12 mouse cellular contexts compared by ENCODE assay signal in genomic region chr2:76599214-76599613, GRCm38 (mm10). TPM values are rescaled to one million over a fixed set of nuclear protein-coding genes. Genes with fewer than 3 reads are reported as not detected.
DNase-seq lines count a peak whose midpoint lies in the region; TF ChIP-seq lines count a peak whose summit lies in the region.
"Had no signal": no experiment of that assay in that cellular context is flagged by ENCODE, and none has a peak within 500 bp of the region (broad histone marks: within the 10 kb centered on the region; RNA-seq: fewer than 3 reads in every experiment).

No protein-coding gene starts in this region.

- no peak for TF ChIP-seq POLR2A in kidney, adult 2 months (IDR thresholded peaks at IDR 0.05; ENCODE audit: low read depth, low read length)
- TF ChIP-seq POLR2A in cortical plate, adult 2 months (IDR thresholded peaks at IDR 0.05; ENCODE audit: extremely low read depth, insufficient read depth, low read length) = no peak

- H3K27ac ChIP-seq in kidney, adult 2 months (ENCODE audit: insufficient read depth, low read depth, low read length) = no peak overlapping the region
- no peak overlapping the region for H3K27ac ChIP-seq in cortical plate, adult 2 months (ENCODE audit: insufficient read depth, low read length)
- H3K27ac ChIP-seq: hindbrain, embryonic 15.5 days; lung, embryonic 15.5 days had no signal

- no peaks in the 10 kb centered on the region; the same call in 1 of the 2 replicates for H3K36me3 ChIP-seq in kidney, adult 2 months (ENCODE audit: control insufficient read depth, insufficient read depth, low read length)
- H3K36me3 ChIP-seq: lung, embryonic 15.5 days had no signal

- H3K4me3 ChIP-seq in kidney, adult 2 months (ENCODE audit: insufficient read depth, low read depth, low read length) = no peak overlapping the region
- H3K4me3 ChIP-seq in cortical plate, adult 2 months (ENCODE audit: insufficient read depth, low read length) = no peak overlapping the region
- H3K4me3 ChIP-seq: hindbrain, embryonic 15.5 days; lung, embryonic 15.5 days had no signal

- no peaks in the 10 kb centered on the region for H3K27me3 ChIP-seq in kidney, adult 2 months (replicated peaks; ENCODE audit: control insufficient read depth, insufficient read depth, low read length)
- H3K27me3 ChIP-seq: hindbrain, embryonic 15.5 days; lung, embryonic 15.5 days had no signal

- peak; percentile 39 for TF ChIP-seq CTCF in kidney, adult 2 months (conservative IDR thresholded peaks at IDR 0.05; ENCODE audit: insufficient read depth, insufficient read length, low read depth, low read length)
- peak; percentile 28; the same call in 1 of the 2 replicates for TF ChIP-seq CTCF in cortical plate, adult 2 months (IDR thresholded peaks at IDR 0.05; ENCODE audit: extremely low read depth, insufficient read depth, low read length)

- no peaks in the 10 kb centered on the region for H3K4me1 ChIP-seq in kidney, adult 2 months (ENCODE audit: control insufficient read depth, insufficient read depth, low read length)
- H3K4me1 ChIP-seq in cortical plate, adult 2 months (ENCODE audit: control insufficient read depth, insufficient read depth, low read length) = no peaks in the 10 kb centered on the region
- H3K4me1 ChIP-seq: hindbrain, embryonic 15.5 days; lung, embryonic 15.5 days had no signal

- 69% methylated on average over 5 of the region's 5 CpGs for WGBS in kidney, adult 2 months

- no peak for DNase-seq in kidney, adult 2 months
- DNase-seq in kidney, postnatal 10 days = no peak
- DNase-seq in thymus, postnatal 4 days = peak; percentile 40
- DNase-seq in thymus, postnatal 0 days (ENCODE audit: low spot score) = no peak
- no peak for DNase-seq in embryo, embryonic 10.5 days (ENCODE audit: low spot score)
- DNase-seq in gastrocnemius, postnatal 4 days (ENCODE audit: low spot score in 2 of 2) = no peak
- DNase-seq: cerebellum, adult 11 months; gastrocnemius, postnatal 36 days; thymus, postnatal 36 days had no signal

RNA-seq across cellular contexts. Expression of gene Prkra, which starts 48.6 kb away (rescaled TPM):
- polyA plus RNA-seq in kidney, adult 2 months (2012; rRNA removed) = 15.3 and 17.0 TPM in 2 replicates
- polyA plus RNA-seq in thymus, postnatal 0 days (2015; fragmentation: Nextera tagmentation; extraction: Ambion mirVana) = 15.4 and 18.6 TPM in 2 replicates
- polyA plus RNA-seq in cortical plate, adult 2 months (2012; rRNA removed) = 19.5 and 20.0 TPM in 2 replicates
- total RNA-seq in gastrocnemius, postnatal 4 days (2021) = 10 to 100 TPM; 16.8 to 19.1 TPM

RNA-seq across cellular contexts. Expression of gene Pjvk, which starts 49.1 kb away (rescaled TPM):
- 1.1 and 1.2 TPM in 2 replicates for polyA plus RNA-seq in kidney, adult 2 months (2012; rRNA removed)
- polyA plus RNA-seq in thymus, postnatal 0 days (2015; fragmentation: Nextera tagmentation; extraction: Ambion mirVana) = 0.12 and 0.21 TPM in 2 replicates
- 0.08 TPM in 1 of 2 replicates, not detected in the other for polyA plus RNA-seq in cortical plate, adult 2 months (2012; rRNA removed)
- total RNA-seq in gastrocnemius, postnatal 4 days (2021) = under 1 TPM; 0.22 to 0.29 TPM
- total RNA-seq: gastrocnemius, postnatal 36 days had no signal
